Mouse (Mus musculus) kidney, adult 2 months (tissue): ENCODE data around the gene Tmem39b.

Source experiments
- CTCF ChIP-seq: fragments of 200-500 bp; conservative IDR thresholded peaks from 2 replicates; pipeline ENCODE4 v1.5.1; 2011; ENCODE audit warnings: low read depth, mild to moderate bottlenecking, control low read depth, low read length, moderate library complexity, mixed read lengths; ENCODE audit not compliant: insufficient read depth, insufficient read length
- POLR2A ChIP-seq: fragments of 200-500 bp; IDR thresholded peaks from one replicate; pipeline ENCODE4 v1.6.1; 2011; ENCODE audit warnings: low read depth, low read length, control low read depth

GRCm38 (mm10) chr4:129700216-129700615 is 3.6 kb upstream of the Tmem39b start:
- TF ChIP-seq POLR2A = no peak
- TF ChIP-seq CTCF = no peak
